Mouse (Mus musculus) liver, adult 2 months (tissue): ENCODE results near the gene Iqcf3.

Source experiments
- CTCF ChIP-seq: fragments of 200-500 bp; IDR thresholded peaks from 2 replicates; pipeline ENCODE4 v1.5.1; 2011; ENCODE audit warnings: low read depth, low read length, control low read depth
- POLR2A ChIP-seq: fragments of 200-500 bp; IDR thresholded peaks from 2 replicates; pipeline ENCODE4 v1.6.1; 2011; ENCODE audit warnings: low read length, control low read depth; ENCODE audit not compliant: insufficient read depth; ENCODE audit errors: extremely low read depth

GRCm38 (mm10) chr9:106453271-106454070, 108.0 kb downstream of the Iqcf3 start, which contains the start of gene Pcbp4:
- TF ChIP-seq CTCF, result no peak
- 0 out of 2 replicates have a peak, but pooled peaks have one; percentile 23 for TF ChIP-seq POLR2A
